Mouse (Mus musculus) stomach, postnatal 0 days (tissue): Measurements from ENCODE around the gene Nup160.

Experiments used
- CTCF ChIP-seq: IDR thresholded peaks from 2 replicates; pipeline ENCODE4 v1.5.1; 2016; ENCODE audit warnings: antibody characterized with exemption, low read depth, mild to moderate bottlenecking, moderate library complexity
- EP300 ChIP-seq: optimal IDR thresholded peaks from 2 replicates; pipeline ENCODE3; 2016; ENCODE audit warnings: antibody characterized with exemption

GRCm38 (mm10) chr2:90738801-90739200, 61.8 kb downstream of the Nup160 start:
- no peak for TF ChIP-seq CTCF
- TF ChIP-seq EP300, result no peak
